Mouse (Mus musculus) spleen, postnatal 10 days (tissue): Measurements from ENCODE around the gene Cacybp.

Source experiments
- DNase-seq, 2 experiments: peaks; one replicate each; pipeline ENCODE4 v3.0.0; 2021 to 2022; ENCODE audit warnings: low spot score in 2 of 2

Cacybp gene

DNA sequence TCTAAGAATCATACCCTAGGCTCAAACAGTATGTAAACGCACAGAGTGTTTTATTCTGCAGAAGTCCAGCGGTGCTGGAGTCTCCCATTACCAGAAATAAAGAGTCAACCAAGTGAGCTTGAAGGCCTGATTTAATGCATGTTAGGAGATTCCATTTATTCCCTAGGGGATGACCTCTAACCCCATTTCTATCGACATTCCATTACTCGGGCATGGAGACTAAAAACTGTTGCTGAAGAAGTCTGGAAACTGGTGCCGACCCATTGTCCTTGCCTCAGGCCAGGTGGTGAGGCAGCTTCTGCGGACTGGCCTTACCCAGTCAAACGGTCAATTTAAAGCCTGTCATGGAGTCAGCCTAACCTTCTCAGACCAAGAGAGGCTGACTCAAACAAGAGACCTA is 1.5 kb upstream of the Cacybp start:
- no peak for DNase-seq

DNA sequence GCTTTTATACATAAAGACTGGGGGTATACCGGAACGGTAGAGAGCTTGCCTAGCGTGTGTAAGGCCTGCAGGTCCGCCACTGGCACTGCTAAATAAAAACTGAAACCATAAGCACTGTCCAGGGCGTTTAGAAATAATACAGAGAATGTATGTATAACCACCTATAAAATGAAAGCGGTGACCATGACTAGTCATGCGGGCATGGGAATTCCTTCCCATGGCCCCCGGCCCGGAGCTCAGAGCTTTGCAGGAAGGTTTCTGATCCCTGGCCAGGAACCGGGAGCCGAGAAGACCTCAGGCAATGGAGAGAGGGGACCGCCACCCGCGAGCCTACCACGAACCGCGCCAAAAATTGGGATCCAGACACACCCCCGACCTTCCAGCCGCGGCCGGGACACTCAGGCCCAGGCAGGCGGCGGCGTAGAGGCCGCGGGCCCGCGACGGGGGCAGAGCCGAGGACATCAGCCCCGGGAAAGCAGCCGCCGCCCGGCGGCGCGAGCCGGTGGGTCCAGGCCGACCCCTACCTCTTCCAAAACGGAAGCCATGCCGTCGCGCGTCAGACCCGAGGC is 468 bp downstream of the Cacybp start:
- no peak for DNase-seq

DNA sequence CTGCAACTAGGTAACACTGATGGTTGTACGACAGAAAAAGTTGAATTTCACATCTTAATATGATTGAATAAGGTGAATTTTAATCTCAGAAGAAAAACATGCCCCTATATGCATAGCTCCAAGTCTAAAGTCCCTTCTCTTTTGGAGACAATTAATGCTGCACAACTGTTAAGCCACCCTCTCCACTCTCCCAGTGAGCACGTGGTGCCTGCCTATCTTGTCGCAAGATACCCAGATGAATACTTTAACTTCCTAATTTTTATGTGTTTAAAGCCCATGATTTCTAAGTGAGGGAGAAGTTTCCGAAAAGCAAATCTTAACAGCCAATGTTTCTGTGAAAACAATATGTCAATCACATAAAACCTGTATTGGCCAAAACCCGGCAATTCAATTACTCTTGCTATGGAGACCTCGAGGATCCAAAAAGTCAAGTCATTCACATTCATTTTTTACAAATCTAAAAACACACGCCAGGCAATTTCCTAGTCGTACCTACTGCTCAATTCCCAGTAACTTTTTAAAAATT is 1.0 kb downstream of the Cacybp start:
- DNase-seq = no peak

DNA sequence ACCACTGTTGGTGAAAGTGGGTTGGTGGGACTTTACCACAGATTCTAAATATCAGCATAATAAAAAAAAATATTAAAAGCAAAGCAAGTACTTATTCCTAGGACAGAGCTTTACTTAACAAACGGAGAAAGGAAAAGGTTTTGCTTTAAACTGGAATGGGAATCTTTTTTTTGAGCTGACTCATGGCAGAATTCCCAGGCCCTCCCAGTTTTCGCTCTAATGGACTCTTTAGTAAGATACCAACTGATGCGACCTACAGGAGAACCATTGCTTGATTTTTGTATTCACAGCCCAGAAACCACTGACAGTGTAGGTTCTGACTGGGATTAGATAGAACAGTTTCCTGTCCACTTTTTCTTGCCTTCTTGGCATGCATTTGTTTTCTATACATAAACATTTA is 2.1 kb downstream of the Cacybp start:
- DNase-seq = no peak

DNA sequence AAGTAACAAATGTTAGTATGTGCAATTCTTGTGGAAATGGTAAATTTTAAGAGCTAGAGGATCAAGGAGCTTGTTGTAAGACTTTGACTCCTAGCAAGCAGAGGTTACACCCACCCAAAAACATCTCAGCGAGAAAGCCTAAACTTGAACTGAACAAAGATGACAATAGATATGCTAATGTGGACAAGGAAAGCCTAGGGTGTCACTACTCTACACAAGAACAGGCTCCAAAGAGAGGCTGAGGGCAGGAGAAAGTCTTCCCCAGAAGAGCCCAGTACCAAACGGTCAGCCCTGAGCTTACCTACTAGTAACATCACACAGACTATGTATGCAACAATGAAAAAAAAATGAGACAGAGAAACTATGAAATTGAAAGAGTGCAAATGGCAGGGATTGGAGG is 2.8 kb downstream of the Cacybp start:
- DNase-seq = no peak

DNA sequence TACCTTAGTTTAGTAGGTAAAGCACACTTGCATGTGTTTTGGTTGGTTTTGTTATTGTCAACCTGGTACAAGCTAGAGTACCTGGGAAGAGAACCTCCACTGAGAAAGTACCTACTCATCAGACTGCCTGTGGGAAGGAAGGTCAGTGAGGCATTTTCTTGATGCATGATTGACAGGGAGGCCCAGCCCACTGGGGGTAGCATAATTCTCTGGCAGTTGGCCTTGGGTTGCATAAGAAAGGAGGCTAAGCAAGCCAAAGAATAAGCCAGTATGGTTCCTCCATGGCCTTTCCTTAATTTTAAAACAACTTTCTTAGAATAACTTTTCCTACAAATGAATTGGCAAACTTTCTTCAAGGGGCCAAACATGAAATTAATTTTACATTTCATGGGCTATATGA is 7.2 kb downstream of the Cacybp start:
- DNase-seq = no peak

DNA sequence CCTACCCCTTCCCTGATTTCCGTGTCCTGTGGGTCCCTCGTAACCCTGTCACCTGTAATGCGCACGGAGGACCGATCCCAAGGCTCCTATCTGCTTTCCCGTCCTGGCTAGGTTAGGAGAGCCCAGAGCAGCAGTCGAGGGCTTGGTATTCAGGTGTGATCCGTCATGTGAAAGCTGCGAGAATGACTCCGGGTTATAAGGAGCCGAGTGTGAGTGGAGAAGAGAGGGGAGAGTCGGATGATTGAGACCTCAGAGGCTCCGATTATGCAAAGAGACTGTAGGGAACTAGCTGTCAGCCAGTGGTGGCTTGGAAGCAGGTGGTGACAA is 17.4 kb downstream of the Cacybp start:
- no peak for DNase-seq

DNA sequence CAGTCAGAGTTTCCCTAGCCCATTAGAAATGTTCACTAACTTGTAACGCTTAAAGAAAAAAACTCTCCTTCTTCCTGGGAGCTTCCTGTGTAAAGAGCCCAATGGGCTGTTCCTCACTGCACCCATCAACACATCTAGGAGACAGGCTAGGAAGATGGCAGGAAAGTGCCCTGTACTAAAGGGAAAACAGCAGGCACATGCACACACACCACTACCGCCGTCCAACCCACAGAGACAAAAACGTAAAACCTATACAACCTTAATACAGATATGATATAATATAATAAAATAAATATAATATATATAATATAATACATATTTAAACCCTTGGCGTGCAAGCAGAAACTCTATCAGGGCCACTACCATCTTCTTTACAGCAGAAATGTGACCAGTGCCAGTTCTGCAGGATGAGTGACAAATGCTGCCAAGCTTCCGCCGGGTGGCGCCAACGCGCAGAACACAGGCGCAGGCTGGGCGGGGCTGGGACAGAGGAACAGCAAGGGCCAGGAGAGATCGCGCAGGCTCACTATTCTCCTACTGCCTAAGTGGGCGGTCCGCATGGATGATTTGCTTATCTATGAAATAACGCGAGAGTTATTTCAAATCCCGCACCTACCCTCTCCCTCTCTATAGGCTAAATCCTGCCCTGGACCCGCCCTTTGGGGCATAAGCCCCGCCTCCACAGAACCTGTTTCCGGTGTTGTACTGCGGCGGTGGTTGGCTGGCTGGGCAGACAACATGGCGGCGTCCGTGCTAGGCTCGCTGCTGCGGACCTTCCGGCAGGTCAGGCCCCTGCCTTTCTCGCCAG is 17.9 kb downstream of the Cacybp start, which contains the start of gene Mrps14:
Gene Mrps14, plus strand, starts transcription at position 687 of the 808 bp plus-strand sequence.
- DNase-seq = peak; percentile 97 to 99

DNA sequence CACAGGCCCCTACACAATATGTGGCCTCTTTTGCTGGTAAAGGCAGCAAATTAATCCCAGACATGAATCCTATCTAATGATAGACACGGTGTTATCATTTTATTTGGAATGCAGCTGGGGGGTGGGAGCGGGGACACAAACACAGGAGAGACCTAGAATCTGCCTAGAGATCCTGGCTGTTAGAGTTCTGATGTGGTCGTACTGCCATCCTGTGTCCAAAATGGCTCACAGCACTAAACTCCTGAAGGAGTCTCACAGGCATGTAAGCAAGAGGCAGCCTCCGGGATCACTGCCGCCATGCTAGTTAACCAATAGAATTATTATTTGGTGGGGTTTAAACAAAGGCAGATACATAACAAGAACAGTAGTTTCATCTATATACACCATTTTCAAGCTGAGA is 28.2 kb downstream of the Cacybp start:
- no peak for DNase-seq

DNA sequence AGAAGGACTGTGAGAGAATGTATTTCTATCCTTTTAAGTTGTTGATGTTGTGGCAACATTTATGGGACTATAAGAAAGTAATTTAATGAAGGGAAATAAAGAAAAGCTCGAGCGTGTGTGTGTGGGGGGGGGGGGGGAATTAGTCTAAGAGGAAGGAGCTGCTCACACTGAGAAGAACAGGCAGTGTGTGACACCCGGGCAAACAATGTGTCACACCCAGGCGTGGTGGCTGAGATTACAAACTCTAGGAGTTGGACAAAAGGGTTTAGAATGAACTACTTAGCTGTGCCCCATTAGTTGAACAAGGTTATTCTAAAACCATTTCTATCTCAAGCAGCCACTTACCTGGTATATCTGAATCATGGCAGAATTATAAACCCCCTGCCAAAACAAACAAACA is 31.5 kb downstream of the Cacybp start:
- DNase-seq = no peak

DNA sequence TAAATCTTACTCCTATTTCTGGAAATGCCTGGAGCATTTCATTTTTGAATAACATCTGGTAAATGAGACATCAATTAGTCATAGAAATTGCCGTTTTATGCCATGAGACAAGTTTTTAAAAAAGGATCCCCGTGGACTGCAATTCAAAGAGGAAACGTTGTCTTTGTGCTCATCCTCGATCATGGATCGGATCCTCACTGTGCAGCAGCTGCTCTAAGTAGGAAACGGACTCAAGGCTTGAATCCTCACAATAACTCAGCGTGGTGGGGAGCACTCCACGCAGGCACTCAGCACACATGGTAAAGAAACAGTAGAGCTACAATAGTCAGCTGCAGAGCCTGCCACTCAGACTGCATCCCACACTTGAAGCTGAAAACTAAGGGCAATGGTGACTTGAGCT is 35.8 kb downstream of the Cacybp start:
- no peak for DNase-seq

DNA sequence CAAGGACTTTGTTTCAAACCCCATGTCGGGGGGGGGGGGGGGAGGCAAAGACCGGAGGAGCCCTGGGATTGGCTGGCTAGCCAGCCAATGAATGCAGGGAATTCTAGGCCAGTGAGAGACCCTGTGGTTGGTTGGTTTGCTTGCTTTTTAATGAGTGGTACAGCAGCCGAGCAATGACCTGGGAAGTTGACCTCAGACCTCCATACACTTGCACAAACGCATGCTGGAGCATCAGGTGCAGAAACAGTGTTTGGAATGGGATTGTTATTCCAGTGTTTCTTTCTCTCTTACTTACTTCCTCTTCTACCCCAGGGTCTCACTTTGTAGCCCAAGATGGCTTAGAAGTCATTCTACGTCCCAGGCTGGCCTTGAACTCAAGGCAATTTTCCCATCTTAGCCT is 46.1 kb downstream of the Cacybp start:
- DNase-seq = no peak

DNA sequence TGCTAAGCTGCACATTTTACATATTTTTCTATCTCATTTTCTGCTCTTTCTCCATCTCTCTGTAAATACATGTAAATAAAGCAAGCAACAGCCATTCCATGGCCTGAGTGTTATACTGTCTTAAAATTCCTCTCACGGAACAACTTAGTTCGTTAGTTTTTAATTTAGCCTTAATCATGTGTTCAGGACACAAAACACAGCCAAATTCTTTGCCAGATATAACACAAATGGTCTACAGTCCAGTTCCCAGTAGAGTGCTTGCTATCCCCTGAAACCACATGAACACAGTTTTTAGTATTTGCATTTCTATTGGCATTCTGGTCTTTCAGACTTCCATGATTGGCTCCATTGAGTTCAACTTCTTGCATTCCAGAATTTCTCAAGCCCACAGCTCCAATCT is 54.5 kb downstream of the Cacybp start:
- DNase-seq = no peak

DNA sequence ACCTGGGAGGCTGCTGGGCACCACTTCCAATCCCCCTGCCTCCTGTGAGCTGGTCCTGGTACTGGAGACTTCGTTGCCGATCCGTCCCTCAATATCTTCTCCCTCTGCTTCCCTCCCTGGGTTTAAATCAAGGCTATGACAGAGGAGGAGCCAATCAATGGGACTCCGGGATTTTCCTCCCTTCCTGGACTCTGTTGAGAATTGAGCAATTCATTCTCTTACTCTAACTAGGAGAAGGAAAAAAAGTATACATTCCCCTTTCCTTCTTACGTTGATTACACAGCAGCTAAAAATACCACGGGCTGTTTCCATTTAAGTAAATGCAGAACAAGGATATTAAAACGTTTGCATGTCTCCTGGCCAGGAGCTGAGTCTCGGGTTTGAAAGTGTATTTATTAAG is 59.2 kb downstream of the Cacybp start, which contains the start of gene Tnn:
Gene Tnn, minus strand, starts transcription at position 101 of the 400 bp plus-strand sequence.
- DNase-seq = no peak
